Mouse (Mus musculus): ENCODE measurements around the gene Ttll2. TPM values are rescaled to one million over a fixed set of nuclear protein-coding genes. Genes with fewer than 3 reads are reported as not detected.

The Ttll2 gene
- 0.18 and 0.45 TPM in 2 replicates for polyA plus RNA-seq (2012; rRNA removed; ENCODE audit: low replicate concordance)

GRCm38 (mm10) chr17:7352596-7352995 is at the start of gene Ttll2:
Ttll2 (minus strand) TSS chr17:7352696.

GRCm38 (mm10) chr17:7385364-7385763 is 32.9 kb upstream of the Ttll2 start, which contains the start of gene Unc93a2:
Unc93a2 (minus strand) TSS chr17:7385464.

GRCm38 (mm10) chr17:7371879-7372278 is 19.4 kb upstream of the Ttll2 start, which contains the start of gene Gm49630:
Gm49630 (minus strand) TSS chr17:7371979.

GRCm38 (mm10) chr17:7324346-7324745 is 28.1 kb downstream of the Ttll2 start, which contains the start of gene Tcp10a:
Tcp10a (plus strand) TSS chr17:7324646.

Other genes with a start within 250 kb of the Ttll2 start
- 6.1 and 27.0 TPM in 2 replicates for gene Rps6ka2, start 182.6 kb downstream of the Ttll2 start, polyA plus RNA-seq (2012; rRNA removed; ENCODE audit: low replicate concordance)
- gene Tcp10a, start 28.1 kb downstream of the Ttll2 start, polyA plus RNA-seq (2012; rRNA removed; ENCODE audit: low replicate concordance) = not detected in 2 replicates
- gene Gm49630, start 19.3 kb upstream of the Ttll2 start, polyA plus RNA-seq (2012; rRNA removed; ENCODE audit: low replicate concordance) = 0.17 TPM in 1 of 2 replicates, not detected in the other
- gene Unc93a2, start 32.8 kb upstream of the Ttll2 start, polyA plus RNA-seq (2012; rRNA removed; ENCODE audit: low replicate concordance) = 1.7 and 2.7 TPM in 2 replicates